Mouse (Mus musculus): ENCODE measurements around the gene Foxj3. TPM values are rescaled to one million over a fixed set of nuclear protein-coding genes. Genes with fewer than 3 reads are reported as not detected.

Foxj3 gene
- polyA plus RNA-seq (2015; fragmentation: Nextera tagmentation; extraction: Ambion mirVana), result 19.8 and 20.1 TPM in 2 replicates

DNA sequence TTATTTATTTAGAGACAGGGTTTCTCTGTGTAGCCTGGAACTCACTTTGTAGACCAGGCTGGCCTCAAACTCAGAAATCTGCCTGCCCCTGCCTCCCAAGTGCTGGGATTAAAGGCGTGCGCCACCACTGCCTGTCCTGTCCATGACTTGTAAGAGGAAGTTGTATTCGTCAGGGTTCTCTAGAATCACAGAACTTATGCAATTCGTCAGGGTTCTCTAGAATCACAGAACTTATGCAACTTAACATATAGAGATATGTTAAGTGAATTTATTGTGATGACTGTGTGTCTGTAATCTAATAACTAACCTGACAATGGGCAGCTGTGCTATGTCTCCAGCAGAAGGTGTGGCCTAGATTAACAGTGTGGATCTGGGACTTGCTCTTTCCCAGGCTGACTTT, at the start of gene Foxj3:
Foxj3 (plus strand) TSS at position 390 of the 400 bp plus-strand sequence.

DNA sequence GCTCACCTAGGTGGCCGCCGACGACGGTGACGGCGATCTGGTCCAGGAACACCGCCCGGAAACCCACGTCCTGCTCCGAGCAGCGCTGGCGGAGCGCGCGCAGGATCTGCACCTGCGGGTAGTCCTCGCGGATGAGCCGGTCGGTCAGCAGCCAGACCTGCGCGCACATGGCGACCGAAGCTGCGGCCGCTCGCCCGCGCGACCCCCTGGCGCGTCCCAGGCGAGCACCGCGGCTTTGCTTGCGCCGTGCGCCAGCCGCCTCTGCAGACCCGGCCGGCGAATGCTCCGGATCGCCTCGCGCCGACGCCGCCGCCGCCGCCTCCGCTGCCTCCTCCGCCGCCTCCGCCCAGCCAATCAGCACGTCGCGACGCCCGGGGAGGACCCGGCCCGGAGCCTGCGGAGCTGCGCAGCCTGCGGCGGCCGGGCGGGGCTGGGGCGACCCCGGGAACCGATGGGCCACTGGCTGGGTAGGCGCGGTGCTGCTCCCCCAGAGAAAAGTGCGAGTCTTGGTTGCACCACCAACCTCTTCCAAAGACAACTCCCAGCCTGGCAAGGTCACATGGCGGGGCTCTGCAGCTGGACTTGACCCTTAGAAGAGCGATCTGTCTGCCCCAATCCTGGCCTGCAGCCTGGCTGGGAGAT, 44.4 kb upstream of the Foxj3 start, which contains the start of gene Rimkla:
Rimkla (minus strand) TSS at position 338 of the 642 bp plus-strand sequence.

DNA sequence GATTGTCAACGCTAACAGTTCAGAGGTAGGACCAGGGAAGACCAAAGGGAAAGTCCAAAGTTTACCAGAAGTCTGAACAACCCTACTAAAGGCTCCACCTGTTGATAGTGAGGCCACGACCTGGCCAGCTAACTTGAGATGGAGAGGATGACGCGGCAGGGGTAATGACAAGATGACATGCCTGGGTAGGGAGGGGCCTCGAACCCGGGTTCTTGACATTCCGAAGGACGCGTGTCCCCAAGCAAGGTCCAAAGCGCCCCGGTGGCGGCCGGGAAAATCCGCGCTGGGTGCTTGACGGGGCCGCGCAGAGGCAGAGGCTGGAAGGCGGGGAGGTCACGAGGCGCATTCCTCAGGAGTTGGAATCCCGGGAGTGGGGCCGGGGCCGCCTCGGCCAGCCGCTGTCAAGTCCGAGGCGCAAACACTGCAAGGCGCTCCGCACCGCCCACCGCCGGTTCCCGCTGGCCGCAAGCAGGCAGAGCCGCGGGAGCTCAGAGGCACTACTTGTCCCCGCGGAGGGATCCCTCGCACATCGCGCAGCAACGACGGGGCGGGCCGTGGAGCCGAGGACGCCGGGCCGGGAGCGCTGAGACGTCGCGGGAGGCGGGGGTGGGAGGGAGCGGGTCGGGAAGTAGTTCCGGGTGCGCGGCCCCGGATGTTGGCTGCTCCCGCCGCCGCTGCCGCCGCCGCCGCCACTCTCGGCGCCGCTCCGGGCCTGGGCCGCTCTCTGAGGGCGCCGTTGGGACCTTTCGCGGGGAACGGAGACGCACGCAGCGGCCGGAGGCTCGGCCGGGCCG, 2.4 kb downstream of the Foxj3 start, which contains the start of gene Frg2f1:
Frg2f1 (minus strand) TSS at position 499 of the 794 bp plus-strand sequence.

DNA sequence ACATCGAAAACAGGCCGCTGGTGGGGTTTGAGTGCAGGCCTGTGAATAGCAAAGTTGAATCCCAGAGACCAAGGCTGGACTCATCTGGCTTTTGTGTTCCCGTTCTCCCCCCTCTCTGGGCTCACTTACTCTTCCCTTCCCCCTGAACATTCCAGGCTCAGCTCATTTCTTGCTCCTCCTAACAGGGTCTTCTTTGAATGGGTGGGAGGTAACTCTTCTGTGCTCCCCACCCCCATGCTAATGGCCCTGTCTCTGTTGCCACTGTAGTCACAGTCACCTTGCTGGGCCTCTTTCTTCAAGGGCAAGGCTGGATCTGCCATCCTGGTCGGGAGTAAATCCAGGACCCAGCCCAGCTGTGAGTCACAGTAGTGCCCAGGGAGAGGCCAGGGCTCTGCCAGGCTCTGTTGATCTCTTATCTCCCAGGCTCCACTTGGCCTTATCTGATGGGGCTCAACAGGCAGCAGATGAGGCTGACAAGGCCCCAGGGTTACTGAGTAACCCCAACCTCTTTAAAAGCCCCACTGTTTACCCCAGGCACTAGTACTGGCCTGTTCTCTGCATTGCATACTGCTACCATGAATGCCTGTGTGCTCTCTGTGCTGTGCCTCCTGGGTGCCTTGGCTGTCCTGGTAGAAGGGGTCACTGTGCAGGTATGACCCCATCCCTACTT, 100.5 kb downstream of the Foxj3 start, which contains the start of gene Guca2a:
Guca2a (plus strand) TSS at position 529 of the 670 bp plus-strand sequence.

DNA sequence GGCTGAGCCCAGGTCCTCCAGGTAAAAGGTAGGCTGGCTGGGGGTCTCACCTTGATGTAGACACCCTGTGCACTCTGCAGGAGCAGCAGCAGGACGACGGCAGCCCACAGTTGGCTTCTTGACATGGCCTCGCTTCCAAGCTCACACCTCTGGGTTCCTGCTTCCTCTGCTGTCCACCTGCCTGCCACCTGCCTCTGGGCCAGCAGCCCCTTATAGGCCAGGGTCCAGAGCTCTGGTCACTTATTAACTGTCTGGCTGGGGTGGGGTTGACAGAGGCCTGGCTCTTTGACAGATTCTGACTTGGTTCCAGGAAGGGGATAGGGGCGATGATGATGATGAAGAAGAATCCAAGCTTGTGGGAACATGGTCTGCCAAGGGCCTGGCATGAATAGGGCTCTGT, 121.9 kb downstream of the Foxj3 start, which contains the start of gene Guca2b:
Guca2b (minus strand) TSS at position 224 of the 400 bp plus-strand sequence.

Other genes with a start within 250 kb of the Foxj3 start
- gene Ybx1, start 242.4 kb upstream of the Foxj3 start, polyA plus RNA-seq (2015; fragmentation: Nextera tagmentation; extraction: Ambion mirVana), result 978 and 1,085 TPM in 2 replicates
- 42.3 and 44.7 TPM in 2 replicates for gene Ppih, start 216.5 kb upstream of the Foxj3 start, polyA plus RNA-seq (2015; fragmentation: Nextera tagmentation; extraction: Ambion mirVana)
- gene Ccdc30, start 121.5 kb upstream of the Foxj3 start, polyA plus RNA-seq (2015; fragmentation: Nextera tagmentation; extraction: Ambion mirVana), result 21.9 and 24.6 TPM in 2 replicates
- 28.1 and 34.0 TPM in 2 replicates for gene Ppcs, start 114.6 kb upstream of the Foxj3 start, polyA plus RNA-seq (2015; fragmentation: Nextera tagmentation; extraction: Ambion mirVana)
- gene Zmynd12, start 114.2 kb upstream of the Foxj3 start, polyA plus RNA-seq (2015; fragmentation: Nextera tagmentation; extraction: Ambion mirVana), result 0.40 and 0.64 TPM in 2 replicates
- gene Rimkla, start 44.4 kb upstream of the Foxj3 start, polyA plus RNA-seq (2015; fragmentation: Nextera tagmentation; extraction: Ambion mirVana), result 24.0 and 28.1 TPM in 2 replicates
- gene Frg2f1, start 2.5 kb downstream of the Foxj3 start, polyA plus RNA-seq (2015; fragmentation: Nextera tagmentation; extraction: Ambion mirVana), result 13.7 and 14.6 TPM in 2 replicates
- not detected in 2 replicates for gene Guca2a, start 100.7 kb downstream of the Foxj3 start, polyA plus RNA-seq (2015; fragmentation: Nextera tagmentation; extraction: Ambion mirVana)
- gene Guca2b, start 122.0 kb downstream of the Foxj3 start, polyA plus RNA-seq (2015; fragmentation: Nextera tagmentation; extraction: Ambion mirVana), result not detected in 2 replicates
- 17.0 and 19.9 TPM in 2 replicates for gene Hivep3, start 196.8 kb downstream of the Foxj3 start, polyA plus RNA-seq (2015; fragmentation: Nextera tagmentation; extraction: Ambion mirVana)

All from neural tube, postnatal 0 days (tissue).